Mouse (Mus musculus): ENCODE data around the gene Kcnk13.

Kcnk13 gene

DNA sequence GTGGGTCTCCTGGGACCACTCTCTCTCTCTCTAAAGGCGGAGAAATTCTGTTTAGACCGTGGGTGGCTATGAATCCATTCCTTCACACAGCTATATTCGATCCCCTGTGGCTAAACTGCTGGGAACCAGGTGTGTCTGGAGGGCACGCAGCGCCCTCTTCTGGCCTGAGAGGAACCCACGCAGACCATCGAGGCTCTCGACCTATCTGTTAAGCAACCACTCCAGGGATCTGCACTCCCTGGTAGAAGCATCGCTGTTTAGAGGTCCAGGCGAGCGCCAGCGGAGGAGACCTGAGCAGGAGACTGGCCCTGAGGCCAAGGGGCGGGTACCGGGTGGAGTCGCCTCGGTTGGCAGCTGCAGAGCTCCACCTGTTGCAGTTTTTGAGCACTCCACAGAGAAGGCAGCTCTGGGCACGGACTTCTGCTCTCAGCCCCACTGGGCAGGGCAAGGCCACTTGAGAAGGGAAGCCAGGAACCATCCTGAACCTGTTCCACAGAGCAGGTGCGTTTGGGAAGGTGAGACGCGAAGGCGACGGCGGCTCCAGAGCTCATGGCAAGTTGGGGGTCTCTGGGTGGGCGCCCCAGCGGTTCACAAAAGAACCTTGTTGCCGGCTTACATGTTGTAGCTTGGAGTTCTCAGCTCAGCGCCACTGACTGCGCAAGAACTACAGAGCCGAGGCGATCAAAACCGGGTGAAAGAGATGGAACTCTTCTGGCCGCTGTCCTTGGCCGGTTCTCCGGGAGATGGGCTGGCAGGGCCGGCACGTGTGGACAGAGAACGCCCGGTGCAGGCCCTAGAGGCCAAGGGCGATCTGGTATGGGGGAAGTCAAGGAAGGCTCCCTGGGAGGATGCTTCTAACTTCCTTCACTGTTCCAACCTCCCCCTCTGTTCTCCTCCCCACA is at the start of gene Kcnk13:
Kcnk13 (plus strand) TSS at position 199 of the 902 bp plus-strand sequence.
- DNase-seq (ENCODE audit: extremely low read depth, low read depth, low spot score): no peak

DNA sequence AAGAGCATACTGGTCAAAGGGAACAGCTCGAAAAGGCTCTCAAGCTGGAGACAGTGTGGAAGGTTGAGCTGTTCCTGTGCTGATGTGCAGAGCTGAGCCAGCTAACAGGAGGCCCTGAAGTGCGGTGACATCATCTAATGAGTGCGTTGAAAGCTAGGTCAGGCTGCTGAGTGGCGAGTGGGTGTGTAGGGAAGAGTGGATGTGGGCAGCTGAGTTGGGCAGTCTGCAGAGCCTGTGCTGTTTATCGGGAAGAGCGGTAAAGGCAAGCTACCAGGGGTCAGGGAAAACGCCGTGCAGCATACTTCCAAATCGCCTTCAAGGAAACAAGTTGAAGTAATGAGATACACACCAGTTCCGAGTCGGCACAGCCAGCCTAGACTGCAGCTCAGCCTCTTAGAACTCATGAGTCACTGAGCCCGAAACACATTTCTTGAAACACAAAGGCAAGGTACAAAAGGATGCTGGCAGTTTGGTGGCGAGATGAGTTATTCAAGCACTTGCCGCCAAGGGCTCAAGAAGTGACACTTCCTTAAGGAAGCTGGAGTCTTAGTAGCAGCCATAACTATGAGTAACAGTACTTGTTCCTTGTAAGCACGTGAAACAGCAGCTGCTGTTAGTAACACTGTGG is 46.4 kb upstream of the Kcnk13 start:
- no peak for DNase-seq (ENCODE audit: extremely low read depth, low read depth, low spot score)

DNA sequence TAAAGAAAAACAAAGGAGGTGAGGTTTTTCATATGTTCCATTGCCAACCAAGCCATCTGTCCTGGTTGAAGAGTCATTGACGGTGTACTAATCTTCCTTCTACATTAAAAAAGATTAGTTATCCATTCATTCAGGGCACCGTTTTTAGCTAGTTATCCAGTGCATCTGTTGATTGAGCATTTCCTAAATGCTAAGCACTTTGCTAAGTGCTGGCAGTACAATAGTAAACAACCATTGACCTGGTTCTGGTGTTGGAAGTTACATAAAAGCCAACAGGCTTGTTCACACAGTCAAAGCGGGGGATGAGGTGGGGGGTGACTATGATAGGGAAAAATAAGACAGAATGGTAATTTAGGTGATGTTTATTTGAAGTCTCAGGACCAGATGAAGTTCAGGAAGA is 44.7 kb upstream of the Kcnk13 start:
- DNase-seq (ENCODE audit: extremely low read depth, low read depth, low spot score): no peak

DNA sequence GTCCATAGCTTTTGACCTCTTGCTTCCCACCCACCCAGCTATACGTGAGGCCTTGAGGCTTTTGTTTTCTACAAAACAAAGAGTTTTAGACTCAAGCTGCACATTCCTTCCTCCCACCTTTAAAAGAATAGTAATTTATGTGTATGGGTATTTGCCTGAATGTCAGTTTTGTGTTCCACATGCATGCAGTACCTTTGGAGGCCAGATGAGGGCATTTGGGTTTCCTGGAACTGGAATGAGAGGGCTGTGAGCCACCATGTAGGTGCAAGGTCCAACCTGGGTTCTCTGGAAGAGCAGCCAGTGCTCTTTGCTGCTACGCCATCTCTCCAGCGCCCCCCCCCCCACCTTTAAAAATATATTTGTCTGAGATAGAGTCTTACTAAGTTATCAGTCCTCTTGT is 43.3 kb upstream of the Kcnk13 start:
- DNase-seq (ENCODE audit: extremely low read depth, low read depth, low spot score): no peak

DNA sequence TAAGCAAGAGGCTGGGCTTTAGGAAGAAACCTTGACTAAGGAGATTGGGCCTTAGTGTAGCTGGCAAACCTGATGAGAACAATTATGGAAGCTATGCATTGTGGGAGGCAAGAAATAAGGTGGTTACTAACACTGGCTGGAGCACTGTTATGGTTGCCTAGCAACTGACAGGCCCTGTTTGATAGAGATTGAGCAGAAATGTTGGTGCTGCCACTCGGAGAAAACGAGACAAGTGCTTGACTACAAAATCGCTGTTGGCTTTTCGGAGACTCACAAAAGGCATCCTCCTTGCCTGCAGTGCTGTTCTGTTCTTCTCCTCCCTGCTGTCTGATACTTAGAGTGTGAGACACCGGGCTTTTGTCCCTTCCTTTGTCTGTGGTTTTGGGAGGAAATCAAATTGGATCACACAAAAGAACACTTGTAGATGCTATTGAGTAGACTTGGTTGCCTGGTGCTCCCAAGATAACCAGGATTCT is 41.1 kb upstream of the Kcnk13 start:
- DNase-seq (ENCODE audit: extremely low read depth, low read depth, low spot score): no peak

DNA sequence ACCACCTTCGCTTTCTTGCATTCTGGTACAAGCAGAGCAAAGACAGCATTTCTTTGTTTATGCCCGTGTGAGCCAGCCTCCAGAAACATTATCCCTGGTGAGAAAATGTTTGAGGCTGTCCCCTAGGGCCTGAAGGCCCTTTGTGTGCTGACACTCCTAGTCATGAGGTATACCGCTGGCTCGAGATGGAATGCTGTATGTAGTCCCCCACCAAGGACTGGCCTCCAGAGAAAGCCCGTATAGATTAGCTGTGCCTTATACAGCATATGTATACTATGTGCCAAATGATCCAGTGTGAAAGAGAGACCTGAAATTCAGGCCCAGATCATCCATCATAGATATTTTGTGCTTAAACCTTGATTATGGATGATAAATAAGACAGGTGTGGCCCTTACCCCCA is 40.6 kb upstream of the Kcnk13 start:
- no peak for DNase-seq (ENCODE audit: extremely low read depth, low read depth, low spot score)

DNA sequence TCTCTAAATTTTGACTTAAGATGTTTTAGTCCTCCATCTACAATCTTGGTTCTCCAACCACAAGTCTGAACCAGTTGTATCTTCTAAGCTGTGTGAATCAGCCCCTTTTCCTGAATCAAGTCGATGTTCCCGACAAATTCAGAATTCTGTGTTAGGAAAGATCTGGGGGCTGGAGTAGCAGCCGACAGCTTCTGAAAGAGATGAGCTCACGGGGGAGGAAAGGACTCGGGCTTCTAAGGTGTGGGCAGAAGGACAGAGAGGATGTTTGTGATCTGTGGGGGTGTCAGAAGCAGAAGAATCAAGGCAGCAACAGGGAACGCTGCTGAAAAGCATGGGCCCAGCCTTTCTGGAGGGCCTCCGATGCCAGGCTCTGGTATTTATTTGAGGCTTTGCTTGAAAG is 36.0 kb upstream of the Kcnk13 start:
- DNase-seq (ENCODE audit: extremely low read depth, low read depth, low spot score): no peak

DNA sequence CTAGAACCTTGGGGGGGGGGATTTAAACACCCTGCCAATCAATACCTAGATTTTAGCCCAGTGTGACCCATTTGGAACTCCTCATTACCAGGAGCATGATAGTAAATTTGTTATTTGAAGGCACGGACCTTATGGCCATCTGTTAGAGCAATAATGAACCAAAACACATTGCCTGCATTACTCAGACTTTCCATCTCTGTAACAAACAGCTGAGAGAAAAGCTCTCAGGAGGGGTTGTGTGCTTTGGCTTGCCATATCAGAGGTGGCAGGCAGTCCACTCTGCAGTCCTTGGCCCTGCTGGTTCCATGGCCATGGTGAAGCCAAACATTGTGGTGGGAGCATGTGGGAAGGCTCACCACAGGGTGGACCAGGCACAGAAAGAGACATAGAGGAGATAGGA is 35.1 kb upstream of the Kcnk13 start:
- no peak for DNase-seq (ENCODE audit: extremely low read depth, low read depth, low spot score)

DNA sequence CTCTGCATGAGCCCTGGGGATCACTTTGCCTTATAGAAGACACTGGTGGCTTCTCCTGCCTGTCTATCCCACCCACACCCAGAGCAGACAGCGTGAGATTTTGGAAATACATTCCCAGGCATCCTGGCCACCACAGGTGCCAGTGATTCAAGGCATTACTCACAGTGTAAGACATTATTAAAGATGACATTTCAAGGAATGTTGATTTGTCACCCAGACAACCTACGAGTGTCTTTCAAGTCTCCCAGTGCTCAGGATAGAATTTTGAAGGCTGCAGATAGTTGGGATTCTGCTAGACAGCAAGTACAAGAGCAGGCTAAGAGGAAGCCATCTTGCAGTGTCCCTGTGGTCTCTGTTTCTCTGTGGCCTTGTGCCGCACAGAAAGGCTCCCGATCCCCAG is 32.1 kb upstream of the Kcnk13 start:
- no peak for DNase-seq (ENCODE audit: extremely low read depth, low read depth, low spot score)

DNA sequence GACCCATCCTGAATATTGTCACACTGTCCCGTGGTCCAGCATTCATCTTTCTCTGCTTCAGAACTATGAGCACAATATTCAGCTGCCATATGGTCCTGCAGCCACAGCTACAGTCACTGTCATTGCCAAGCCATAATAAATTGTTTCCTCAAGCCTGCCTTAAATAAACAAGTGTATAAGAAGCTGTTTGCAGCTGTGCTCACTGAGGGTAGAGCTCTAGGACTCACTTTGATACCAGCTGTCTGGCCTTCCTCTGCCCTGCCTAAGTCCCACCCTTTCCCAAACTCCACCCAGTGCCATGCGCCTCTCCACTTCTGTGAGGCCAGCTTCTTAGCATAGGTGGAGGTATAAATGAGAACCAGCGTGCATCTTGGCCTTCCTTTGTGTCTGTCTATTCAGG is 30.7 kb upstream of the Kcnk13 start:
- no peak for DNase-seq (ENCODE audit: extremely low read depth, low read depth, low spot score)

DNA sequence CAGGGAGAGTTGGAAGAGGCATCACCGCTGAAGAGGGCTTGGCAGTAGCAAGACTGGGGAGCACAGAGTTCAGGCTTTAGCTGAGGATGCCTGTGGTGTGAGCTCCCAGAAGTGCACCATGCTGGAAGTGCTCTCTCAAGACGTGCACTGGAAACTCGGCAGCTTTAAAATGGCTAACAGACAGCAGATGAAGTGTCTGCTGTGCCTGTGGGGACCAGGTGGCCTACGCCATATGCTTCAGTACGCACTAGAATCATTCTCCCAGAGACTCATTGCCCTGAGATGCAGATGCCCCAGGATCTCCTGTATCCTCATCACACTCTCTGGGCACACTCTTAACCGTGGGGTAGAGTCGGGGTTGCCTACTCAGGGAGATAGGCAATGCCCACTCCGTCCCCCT is 28.9 kb upstream of the Kcnk13 start:
- DNase-seq (ENCODE audit: extremely low read depth, low read depth, low spot score): no peak

DNA sequence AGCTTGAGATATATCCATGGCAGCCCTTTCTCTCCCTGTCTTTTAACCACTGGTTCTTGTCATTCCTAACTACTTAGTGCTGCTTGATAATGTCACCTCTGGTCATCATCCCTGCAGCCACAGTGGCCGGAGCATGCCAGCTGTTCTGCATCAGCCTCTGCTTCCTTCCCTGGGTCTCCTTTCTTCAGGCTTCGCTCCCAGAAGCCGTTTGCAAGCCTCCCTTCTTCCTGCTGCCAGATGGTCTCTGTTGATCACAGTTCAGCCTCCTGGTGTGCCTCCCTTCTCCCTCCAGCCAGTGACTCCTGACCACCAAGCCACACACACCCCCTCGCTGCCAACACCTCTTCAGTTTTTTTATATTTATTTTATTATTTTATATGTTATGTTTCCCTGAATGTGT is 25.8 kb upstream of the Kcnk13 start:
- DNase-seq (ENCODE audit: extremely low read depth, low read depth, low spot score): no peak

DNA sequence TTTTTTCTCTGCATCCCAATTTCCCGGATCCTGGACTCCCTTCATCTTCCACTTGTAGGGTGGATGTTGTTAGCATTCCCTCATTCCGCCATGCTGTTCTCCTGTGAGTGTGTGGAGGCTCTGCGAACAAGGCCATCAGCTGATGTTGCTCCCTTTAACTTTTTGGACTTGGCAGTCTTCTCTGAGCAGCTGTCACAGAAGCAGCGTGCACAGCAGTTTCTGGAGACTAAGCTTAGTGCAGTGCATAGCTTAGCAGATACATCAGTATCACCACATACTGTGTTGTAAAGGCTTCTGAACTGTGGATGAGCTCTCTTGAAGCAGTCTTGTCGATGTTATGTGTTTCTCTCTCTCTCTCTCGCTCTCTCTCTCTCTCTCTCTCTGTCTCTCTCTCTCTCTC is 25.1 kb upstream of the Kcnk13 start:
- no peak for DNase-seq (ENCODE audit: extremely low read depth, low read depth, low spot score)

DNA sequence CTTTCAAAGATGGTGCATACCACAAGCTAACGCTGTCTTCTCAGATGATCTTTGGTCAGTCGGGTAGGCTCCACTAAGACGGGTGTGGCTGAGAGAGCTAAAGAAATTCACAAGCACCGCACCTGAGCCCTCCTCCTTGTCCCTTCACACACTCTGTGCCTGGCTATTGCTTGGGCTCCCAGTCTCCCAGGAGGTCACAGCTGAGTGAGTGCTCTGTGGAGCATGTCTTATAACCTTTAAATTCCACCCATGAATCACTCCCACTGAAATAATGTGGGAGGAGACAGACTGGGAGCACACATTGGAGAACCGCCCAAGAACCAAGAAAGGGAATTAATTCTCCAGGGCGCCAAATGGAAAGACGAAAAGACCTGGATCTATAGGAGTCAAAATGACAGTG is 23.6 kb upstream of the Kcnk13 start:
- no peak for DNase-seq (ENCODE audit: extremely low read depth, low read depth, low spot score)

DNA sequence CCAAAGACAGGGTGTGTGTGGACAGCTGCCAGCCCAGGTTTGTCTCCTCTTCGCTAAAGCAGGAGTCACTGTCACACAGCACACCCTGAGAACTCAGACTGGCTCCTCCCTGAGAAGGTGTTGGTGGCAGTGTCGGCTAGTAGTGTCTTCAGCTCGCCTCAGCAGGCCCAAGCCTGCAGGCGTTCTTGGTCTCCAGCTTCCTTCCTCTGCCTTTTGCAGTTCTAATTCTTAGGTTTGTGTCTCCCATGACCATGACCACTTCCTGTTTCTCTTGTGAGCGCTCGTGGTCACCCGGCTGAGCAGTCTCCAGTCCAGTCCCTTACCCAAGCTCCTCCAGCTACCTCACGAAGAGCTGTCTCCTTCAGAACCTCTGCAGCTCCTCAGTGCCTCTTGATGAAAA is 21.9 kb upstream of the Kcnk13 start:
- DNase-seq (ENCODE audit: extremely low read depth, low read depth, low spot score): no peak

DNA sequence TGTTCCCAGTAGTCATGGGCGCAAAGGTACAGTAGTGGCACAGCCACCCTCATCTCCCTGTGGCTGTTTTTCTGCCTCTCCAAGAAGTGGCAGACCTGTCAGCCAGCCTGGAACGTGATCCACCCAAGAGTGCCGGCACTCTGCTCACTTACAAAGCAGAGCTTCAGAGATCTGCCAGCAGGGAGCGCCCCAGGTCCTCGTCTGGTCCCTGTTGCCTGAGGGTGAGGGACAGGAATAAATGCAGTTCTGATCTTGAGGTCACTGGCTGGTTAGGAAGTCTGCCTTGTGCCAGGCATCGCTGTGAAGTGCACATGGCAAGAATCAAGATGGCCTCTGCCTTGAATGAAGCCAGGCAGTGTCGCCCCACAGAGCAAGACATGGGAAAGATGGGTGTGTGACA is 11.4 kb upstream of the Kcnk13 start:
- DNase-seq (ENCODE audit: extremely low read depth, low read depth, low spot score): no peak

DNA sequence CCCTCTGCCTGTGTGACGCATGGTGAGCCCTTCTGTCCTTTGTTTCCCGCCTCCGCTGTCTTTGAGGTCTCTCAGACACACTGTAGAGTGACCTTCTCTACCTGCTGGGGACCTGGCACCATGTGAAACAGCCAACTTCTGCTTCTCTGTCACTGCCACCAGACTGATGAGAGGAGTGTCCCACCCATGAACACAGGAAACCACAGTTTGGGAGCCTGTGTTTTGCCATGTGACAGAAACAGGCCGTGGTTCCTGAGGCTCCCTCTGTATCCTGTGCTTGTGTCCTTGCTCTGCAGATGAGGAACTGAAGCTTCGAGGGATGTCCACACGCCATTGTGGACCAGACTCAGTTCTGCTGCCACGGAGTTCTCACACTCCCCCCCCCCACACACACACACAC is 7.9 kb upstream of the Kcnk13 start:
- DNase-seq (ENCODE audit: extremely low read depth, low read depth, low spot score): no peak

DNA sequence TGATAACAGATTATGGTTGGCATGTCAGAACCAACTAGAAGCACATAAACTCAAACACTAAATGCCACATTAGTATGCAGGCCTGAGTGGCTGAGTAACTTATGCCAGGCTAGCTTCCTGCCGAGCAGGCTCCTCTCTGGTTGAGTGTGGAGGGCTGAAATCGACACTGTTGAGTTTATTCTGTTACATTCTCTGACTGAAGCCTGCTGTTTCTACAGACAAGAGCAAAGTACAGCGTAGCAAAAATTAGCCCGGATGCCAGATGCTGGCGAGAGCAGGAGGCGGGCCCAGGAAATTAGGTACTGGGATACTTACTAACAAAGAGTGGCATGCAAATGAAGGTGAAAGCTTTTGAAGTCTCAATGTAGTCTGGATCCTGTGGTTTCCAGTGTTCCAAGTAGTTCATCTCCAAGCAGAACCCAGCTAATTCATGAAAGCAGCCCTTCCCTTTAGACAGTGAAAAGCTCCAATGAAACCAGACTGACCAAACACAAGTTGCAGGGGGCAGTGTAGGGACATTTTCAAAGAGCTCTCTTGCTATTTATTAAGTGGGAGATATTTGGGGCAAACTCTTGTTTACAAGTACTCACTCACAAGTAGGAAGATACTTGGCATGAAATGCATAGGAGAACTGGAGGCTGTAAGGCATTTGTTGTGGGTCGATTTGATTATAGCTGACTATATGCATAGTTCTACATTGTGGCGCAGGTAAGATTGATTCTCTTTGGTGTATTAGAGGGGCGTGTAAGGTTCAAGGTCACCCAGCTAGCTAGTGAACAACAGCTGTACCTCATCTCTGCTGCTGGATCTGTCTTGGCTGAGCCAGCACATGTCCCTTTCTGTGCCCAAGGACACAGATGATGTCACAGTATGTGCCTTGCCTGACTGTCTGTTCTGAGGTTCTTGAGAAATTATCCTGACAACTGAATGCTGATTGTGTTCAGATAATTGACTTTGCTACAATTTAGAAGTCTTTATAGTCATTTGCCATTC is 5.9 kb upstream of the Kcnk13 start:
- DNase-seq (ENCODE audit: extremely low read depth, low read depth, low spot score): no peak

DNA sequence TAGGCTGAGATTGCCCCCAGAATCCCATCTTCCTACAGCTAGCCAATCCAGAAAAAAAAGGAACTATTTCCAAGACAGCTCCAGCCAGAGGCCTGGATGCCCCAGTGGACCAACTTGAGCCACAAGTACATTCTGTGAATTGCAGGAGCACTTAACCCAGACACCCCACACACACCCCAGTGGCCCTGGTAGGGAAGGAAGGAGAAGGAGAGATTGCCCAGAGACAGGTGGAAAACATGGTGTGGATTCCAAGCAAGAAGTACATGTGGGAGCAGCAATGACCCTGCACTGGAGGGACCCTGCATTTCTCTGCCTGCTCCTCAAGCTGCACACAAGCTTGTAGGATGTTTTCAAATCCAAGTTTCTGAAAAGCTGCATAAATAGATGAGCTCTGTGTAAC is 5.0 kb upstream of the Kcnk13 start:
- no peak for DNase-seq (ENCODE audit: extremely low read depth, low read depth, low spot score)

DNA sequence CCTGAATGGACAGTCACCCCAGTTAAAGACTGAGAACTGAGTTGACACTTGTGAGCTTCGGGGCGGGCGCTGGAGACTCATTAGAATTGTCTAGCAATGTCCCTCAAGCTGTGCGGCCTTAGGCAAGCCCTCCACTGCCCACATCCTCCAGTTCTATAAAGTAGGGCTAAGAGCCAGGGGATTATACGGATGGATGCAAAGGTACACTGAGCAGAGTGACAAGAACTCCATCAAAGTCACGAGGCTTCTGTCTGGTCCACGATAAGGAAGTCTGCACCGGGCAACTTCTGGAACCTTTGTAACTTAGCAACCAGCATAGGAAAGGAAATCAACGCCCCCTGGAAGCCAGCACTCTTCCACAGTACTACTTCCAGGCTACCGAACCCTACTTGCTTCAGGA is 4.4 kb upstream of the Kcnk13 start:
- no peak for DNase-seq (ENCODE audit: extremely low read depth, low read depth, low spot score)

DNA sequence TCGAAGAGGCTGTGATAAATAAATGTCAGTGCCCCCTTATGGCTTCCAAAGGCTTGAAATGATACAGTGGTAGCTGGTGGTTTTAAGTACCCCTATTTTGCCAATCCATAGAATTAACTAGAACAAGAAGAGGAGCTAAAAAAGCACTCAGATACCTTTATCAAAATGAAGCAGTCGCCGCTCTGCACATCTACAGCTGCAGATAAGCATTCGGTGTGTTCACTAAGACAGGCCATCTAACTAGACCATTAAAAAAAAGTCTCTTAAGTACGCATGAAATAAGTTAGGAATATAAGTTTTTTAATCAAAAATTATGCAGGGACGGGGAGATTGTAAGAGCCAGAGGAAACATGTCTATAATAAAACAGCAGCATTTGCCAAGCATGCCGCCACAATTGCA is 3.6 kb upstream of the Kcnk13 start:
- no peak for DNase-seq (ENCODE audit: extremely low read depth, low read depth, low spot score)
